Mouse (Mus musculus) forebrain, embryonic 12.5 days (tissue): Measurements from ENCODE around the gene Sap30l. TPM values are rescaled to one million over a fixed set of nuclear protein-coding genes. Genes with fewer than 3 reads are reported as not detected.
"Not testable (repeated sequence)": the region's sequence is repeated elsewhere in the genome, so short reads cannot be mapped to it uniquely, and the experiment has no call there.

Source experiments
- ATAC-seq: fragments of 200-750 bp; cut with Nextera tagmentation; 2 replicates; pipeline ENCODE4 v1.8.0; 2017; ENCODE audit warnings: moderate TSS enrichment; ENCODE audit not compliant: low FRiP score
- H3K27ac ChIP-seq: fragments of 300-500 bp; sonication (generic); 2 replicates; pipeline ENCODE4 v1.5.1; 2016; ENCODE audit warnings: mild to moderate bottlenecking
- H3K27me3 ChIP-seq: fragments of 300-500 bp; sonication (generic); 2 replicates; pipeline ENCODE4 v1.6.1; 2016; ENCODE audit warnings: mild to moderate bottlenecking
- H3K36me3 ChIP-seq: fragments of 300-500 bp; sonication (generic); replicated peaks from 2 replicates; pipeline ENCODE4 v1.6.1; 2016; ENCODE audit warnings: mild to moderate bottlenecking
- H3K4me1 ChIP-seq: fragments of 300-500 bp; sonication (generic); 2 replicates; pipeline ENCODE4 v1.6.1; 2016
- H3K4me2 ChIP-seq: fragments of 300-500 bp; sonication (generic); 2 replicates; pipeline ENCODE4 v1.6.1; 2016; ENCODE audit warnings: mild to moderate bottlenecking, moderate library complexity
- H3K4me3 ChIP-seq: fragments of 300-500 bp; sonication (generic); replicated peaks from 2 replicates; pipeline ENCODE4 v1.5.1; 2016; ENCODE audit warnings: mild to moderate bottlenecking
- H3K9ac ChIP-seq: fragments of 300-500 bp; sonication (generic); 2 replicates; pipeline ENCODE4 v1.6.1; 2016; ENCODE audit warnings: mild to moderate bottlenecking
- H3K9me3 ChIP-seq: fragments of 300-500 bp; sonication (generic); 2 replicates; pipeline ENCODE4 v1.6.1; 2016
- WGBS: fragments of 180-500 bp; shearing (Covaris S2); methylation state at CpG from one replicate; pipeline ENCODE4 v1.1.7; 2016; 5-methylcytosine and 5-hydroxymethylcytosine counted together
- polyA plus RNA-seq: library from polyadenylated mRNA; unstranded; fragments of >200 nt; fragmentation: Nextera tagmentation; extraction: Ambion mirVana; gene quantifications from 2 replicates; pipeline ENCODE4 v1.2.1, GENCODE M21; 2016

Gene Sap30l
- polyA plus RNA-seq, 1 experiment from 2014 or later = 15.0 TPM

DNA sequence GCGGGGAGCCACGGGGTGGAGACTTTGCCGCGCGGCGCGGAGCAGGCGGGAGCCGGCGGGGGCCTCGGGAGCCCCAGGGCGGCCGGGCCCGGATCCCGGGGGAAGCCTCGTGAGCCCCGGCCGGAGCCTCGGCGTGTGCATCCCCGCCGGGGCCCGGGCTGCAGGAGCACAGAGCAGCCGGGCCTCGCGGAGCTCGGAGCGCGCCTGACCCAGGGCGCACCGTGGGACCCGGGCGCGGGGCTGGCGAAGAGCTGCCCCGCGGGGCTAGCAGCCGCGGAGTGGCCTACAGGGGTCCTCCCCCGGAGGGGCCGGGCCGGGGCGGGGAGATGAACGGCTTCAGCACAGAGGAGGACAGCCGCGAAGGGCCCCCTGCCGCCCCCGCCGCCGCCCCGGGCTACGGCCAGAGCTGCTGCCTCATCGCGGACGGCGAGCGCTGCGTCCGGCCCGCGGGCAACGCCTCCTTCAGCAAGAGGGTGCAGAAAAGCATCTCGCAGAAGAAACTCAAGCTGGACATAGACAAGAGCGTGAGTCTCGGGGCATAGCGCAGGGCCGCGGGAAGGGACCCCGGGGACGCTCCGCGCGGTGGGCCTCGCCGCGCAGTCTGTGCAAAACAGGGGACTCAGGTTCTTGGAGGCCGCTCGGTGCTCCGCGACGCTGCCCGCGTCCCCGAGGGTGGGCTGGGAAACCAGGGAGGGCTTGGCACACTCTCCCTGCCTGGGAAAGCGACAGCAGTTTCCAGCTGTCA, 501 bp downstream of the Sap30l start:
- no peaks in the 10 kb centered on the region for H3K27me3 ChIP-seq
- H3K4me3 ChIP-seq = peak overlapping the region; percentile 98
- peak; percentile 69 for ATAC-seq
- peak overlapping the region; percentile 92 for H3K9ac ChIP-seq
- H3K27ac ChIP-seq = peak overlapping the region; percentile 70
- H3K9me3 ChIP-seq = no peaks in the 10 kb centered on the region
- WGBS = under 1% methylated on average over 75 of the region's 85 CpGs
- peak overlapping the region; percentile 96 for H3K4me2 ChIP-seq
- H3K4me1 ChIP-seq = peaks cover 32% of the 10 kb centered on the region
- H3K36me3 ChIP-seq = peaks cover 9% of the 10 kb centered on the region; the same call in 1 of the 2 replicates

DNA sequence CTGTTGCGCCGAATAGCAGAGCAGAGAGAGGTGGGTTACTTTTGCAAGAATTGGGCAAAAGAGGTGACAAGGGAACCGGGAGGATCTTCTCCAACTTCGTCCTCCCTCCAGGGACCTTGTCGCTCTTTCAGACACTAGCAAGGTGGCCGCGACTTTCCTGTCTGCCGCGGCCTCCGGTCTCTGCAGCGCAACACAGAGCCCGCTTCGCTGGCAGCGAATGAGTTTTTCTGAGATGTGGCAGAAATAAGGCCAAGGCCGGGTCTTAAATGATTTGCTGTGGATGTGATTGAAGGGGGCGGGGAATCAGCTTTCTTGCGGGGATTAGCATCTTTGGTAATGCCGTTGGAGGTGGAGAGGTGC, 1.1 kb downstream of the Sap30l start:
- no peak overlapping the region for H3K27ac ChIP-seq
- peaks cover 11% of the 10 kb centered on the region; the same call in 1 of the 2 replicates for H3K36me3 ChIP-seq
- 2% methylated on average over 18 of the region's 18 CpGs for WGBS
- no peak for ATAC-seq
- peak overlapping the region; percentile 92 for H3K9ac ChIP-seq
- H3K4me2 ChIP-seq = peak overlapping the region; percentile 96
- peaks cover 32% of the 10 kb centered on the region for H3K4me1 ChIP-seq
- H3K27me3 ChIP-seq = no peaks in the 10 kb centered on the region
- peak overlapping the region; percentile 98 for H3K4me3 ChIP-seq
- no peaks in the 10 kb centered on the region for H3K9me3 ChIP-seq

DNA sequence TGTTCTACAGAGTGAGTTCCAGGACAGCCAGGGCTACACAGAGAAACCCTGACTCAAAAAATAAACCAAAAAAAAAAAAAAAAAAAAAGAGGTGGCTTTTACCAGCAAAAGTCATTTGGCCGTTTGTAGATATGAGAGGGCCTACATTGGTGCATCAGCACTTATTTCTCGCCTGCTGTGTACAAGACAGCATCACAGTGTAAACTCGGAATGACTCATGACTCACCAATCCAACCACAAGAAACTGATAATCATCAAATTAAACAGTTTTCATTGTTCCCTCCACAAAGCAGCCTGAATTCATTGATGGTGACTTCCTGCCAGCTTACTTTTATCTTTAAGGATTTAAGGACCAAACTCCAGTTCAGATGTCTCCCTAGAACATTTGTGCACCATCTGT, 3.6 kb downstream of the Sap30l start:
- H3K4me2 ChIP-seq = no peak overlapping the region
- no peak for ATAC-seq
- H3K27me3 ChIP-seq = no peaks in the 10 kb centered on the region
- 80% methylated on average over 3 of the region's 3 CpGs for WGBS
- H3K9ac ChIP-seq = no peak overlapping the region
- peaks cover 34% of the 10 kb centered on the region for H3K36me3 ChIP-seq
- H3K9me3 ChIP-seq = no peaks in the 10 kb centered on the region
- no peak overlapping the region for H3K27ac ChIP-seq
- peaks cover 31% of the 10 kb centered on the region for H3K4me1 ChIP-seq
- no peak overlapping the region for H3K4me3 ChIP-seq

DNA sequence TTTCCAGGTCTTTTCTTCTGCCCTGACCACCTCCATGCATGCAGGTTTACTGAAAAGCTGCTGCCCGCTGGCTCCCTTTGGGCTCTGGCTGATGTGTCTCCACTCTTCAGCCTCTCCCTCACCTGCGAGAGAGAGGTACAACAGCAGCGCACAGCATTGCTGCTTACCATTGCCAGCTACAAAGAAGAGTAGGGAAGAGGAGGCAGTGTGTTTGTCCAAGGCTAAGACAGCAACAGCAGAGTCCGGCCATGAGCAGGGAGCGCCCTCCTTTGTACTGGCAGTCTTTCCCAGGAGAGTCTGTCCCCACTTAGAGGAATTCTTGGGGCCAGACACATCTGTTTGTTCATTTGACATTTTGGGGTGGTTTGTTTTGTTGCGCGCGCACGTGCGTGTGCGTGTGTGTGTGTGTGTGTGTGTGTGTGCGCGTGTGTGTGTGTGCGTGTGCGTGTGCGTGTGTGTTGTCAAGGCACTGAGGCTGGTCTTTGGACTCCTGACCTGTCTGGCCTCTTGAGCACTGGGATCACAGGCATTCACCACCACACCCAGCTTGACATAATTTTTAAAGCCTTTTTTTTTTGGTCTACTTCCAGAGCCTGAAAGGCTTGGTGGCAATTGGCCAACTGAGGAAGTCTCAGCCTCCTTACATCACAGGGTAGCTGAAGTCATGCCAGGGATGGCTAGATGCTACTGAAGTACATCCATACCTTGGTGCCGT, 7.7 kb downstream of the Sap30l start:
- no peak overlapping the region for H3K4me2 ChIP-seq

DNA sequence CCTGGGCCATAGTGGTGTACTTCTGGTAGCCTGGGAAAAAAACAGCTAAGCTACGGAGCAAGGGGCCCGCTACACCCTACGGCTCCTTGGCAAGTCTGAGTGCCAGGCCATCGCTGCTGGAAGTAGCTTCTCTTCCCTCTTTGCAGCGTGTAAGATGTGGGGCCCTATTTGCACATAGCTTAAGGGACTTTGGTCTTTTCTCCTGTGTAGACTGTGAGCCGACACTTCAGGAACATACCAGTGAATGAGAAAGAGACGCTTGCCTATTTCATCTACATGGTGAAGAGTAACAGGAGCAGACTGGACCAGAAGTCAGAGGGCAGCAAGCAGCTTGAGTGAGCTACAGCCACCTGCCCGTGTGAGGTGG, 8.3 kb downstream of the Sap30l start:
- H3K9ac ChIP-seq = no peak overlapping the region
- H3K4me2 ChIP-seq = no peak overlapping the region
- peaks cover 52% of the 10 kb centered on the region for H3K36me3 ChIP-seq
- no peaks in the 10 kb centered on the region for H3K9me3 ChIP-seq
- H3K4me3 ChIP-seq = no peak overlapping the region
- 95% methylated on average over 8 of the region's 8 CpGs for WGBS
- H3K27ac ChIP-seq = no peak overlapping the region
- no peaks in the 10 kb centered on the region for H3K27me3 ChIP-seq
- ATAC-seq = no peak
- 0 out of 2 replicates have a peak, but pooled peaks cover 3% of the 10 kb centered on the region for H3K4me1 ChIP-seq

More for the DNA sequence above, 7.7 kb downstream of the Sap30l start:
- Histone ChIP-seq H3K36me3 (peaks cover 52% of the 10 kb centered on the region), H3K27me3 (no peaks in the 10 kb centered on the region), H3K27ac (no peak overlapping the region), H3K4me1 (peaks cover 3% of the 10 kb centered on the region; the same call in 1 of the 2 replicates), H3K4me3 (no peak overlapping the region), H3K9ac (no peak overlapping the region), H3K9me3 (no peaks in the 10 kb centered on the region)
- WGBS = 96% methylated on average over 17 of the region's 17 CpGs
- ATAC-seq = no peak

DNA sequence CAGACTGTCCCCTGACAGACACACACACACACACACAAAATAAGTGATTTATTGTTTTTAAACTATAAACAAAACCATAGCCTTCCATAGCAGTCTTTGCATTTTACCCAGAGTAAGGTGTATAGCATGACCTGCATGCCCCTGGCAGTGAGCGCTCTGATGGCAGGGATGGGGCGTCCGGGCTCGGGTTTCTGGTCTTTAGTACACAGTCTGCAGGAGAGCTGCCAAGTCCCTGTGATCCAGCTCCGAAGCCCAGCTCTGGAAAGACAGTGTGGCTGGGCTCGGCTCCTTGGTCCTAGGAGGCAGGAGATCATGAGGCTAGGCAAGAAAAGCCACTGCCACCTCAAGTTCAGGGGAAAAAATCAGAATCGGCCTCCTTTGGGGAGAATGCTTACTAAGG, 9.6 kb downstream of the Sap30l start:
- Histone ChIP-seq H3K9me3 (no peaks in the 10 kb centered on the region), H3K9ac (no peak overlapping the region), H3K27ac (no peak overlapping the region), H3K4me1 (no peaks in the 10 kb centered on the region), H3K4me2 (no peak overlapping the region), H3K36me3 (peaks cover 51% of the 10 kb centered on the region), H3K4me3 (no peak overlapping the region), H3K27me3 (no peaks in the 10 kb centered on the region)
- WGBS = 90% methylated on average over 7 of the region's 7 CpGs
- ATAC-seq = no peak

DNA sequence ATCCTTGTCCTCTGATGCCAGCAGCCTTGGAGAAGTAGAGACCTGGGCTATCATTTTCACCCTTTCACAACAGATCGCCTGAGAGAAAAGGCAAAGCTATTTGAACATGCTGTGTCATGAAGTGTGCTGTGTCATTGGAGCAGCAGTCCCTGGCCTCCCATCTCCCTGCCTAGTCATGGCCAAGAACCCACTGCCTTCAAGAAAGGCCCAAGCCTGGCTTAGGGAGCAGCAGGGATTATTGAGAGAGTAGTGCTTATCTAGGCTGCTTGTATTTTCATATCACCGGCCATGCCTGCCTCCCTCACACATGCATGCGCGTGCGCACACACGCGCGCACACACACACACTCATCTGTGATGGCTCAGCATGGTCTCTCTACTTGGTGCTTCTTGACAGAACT, 10.8 kb downstream of the Sap30l start:
- H3K27me3 ChIP-seq = no peaks in the 10 kb centered on the region
- no peak for ATAC-seq
- no peaks in the 10 kb centered on the region for H3K9me3 ChIP-seq
- WGBS = 96% methylated on average over 8 of the region's 8 CpGs
- H3K4me1 ChIP-seq = no peaks in the 10 kb centered on the region
- H3K9ac ChIP-seq = no peak overlapping the region
- H3K36me3 ChIP-seq = peaks cover 43% of the 10 kb centered on the region
- no peak overlapping the region for H3K27ac ChIP-seq
- H3K4me2 ChIP-seq = no peak overlapping the region
- no peak overlapping the region for H3K4me3 ChIP-seq

DNA sequence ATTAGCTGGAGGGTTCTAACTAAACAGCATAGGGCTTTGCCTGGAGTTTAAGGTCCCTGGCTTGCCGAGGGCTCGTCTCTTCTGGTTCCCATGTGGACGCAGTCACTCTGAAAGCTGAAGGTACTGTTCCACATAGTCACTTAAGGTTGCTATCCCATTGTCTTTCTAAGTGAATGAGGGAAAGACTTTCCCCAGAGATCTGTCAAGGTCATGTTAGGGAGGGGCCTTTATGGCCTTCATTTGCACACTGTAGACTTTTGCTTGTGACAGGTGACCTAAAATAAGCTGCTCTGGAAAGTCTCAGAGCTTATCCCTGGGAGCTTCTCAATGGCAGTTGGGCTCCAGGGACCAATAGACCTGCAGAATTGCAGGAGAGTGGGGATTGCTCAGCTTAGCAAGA, 12.2 kb downstream of the Sap30l start:
- WGBS = 91% methylated on average over 3 of the region's 3 CpGs
- no peak for ATAC-seq
- H3K9me3 ChIP-seq = no peaks in the 10 kb centered on the region
- H3K4me2 ChIP-seq = no peak overlapping the region
- H3K27ac ChIP-seq = no peak overlapping the region
- no peak overlapping the region for H3K9ac ChIP-seq
- H3K4me1 ChIP-seq = no peaks in the 10 kb centered on the region
- no peaks in the 10 kb centered on the region for H3K27me3 ChIP-seq
- no peak overlapping the region for H3K4me3 ChIP-seq
- H3K36me3 ChIP-seq = peaks cover 30% of the 10 kb centered on the region

DNA sequence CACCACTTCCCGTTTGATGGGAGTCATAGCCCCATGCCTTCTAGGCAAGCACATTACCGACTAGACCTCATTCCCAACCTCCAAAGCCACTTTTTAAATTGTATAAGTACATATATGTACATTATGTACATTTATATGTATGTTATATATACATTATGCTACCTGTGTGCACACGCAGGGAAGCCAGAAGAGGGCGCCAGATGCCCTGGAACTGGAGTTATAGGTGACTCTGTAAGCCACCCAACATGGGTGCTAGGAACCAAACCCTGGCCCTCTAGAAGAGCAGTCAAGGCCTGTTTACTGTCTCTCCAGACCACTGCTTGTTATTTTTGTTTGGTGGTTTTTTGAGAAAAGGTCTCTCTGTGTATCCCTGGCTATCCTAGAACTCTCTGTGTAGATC, 16.8 kb downstream of the Sap30l start:
- Histone ChIP-seq H3K4me2 (no peak overlapping the region), H3K9ac (no peak overlapping the region), H3K36me3 (no peaks in the 10 kb centered on the region), H3K27me3 (no peaks in the 10 kb centered on the region), H3K9me3 (no peaks in the 10 kb centered on the region), H3K4me3 (no peak overlapping the region), H3K4me1 (no peaks in the 10 kb centered on the region), H3K27ac (no peak overlapping the region)
- WGBS = 92% methylated on average over 4 of the region's 4 CpGs
- ATAC-seq = no peak

DNA sequence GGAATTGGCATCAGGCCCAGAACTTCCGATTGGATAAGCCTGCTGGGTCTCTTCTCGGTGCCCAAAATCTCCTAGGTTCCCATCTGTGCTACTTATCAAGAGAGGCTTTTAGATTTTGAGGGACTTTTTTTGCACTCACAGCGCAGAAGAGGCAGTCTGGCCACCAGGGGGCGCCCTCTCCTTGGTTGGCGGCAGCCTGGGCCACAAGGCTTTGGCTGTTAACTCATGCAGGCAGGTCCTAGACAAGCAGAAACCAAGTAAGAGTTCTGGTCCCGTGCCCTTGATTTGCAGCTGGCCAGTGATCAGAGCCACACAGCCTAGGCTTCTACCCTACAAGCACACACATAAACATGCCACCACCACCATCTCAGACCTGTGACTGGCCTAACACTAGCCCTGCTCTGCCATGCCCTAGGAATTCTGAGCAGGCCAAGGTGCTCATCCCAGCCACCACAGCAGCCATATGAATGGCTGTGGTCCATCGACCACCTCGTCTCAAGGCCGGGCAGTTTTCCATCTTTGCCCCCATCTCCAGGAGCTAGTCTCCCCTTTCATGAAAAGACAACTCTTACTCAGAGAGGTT, 18.7 kb downstream of the Sap30l start:
- H3K4me2 ChIP-seq = no peak overlapping the region
- no peak for ATAC-seq
- H3K4me3 ChIP-seq = no peak overlapping the region
- H3K4me1 ChIP-seq = no peaks in the 10 kb centered on the region
- 33% methylated on average over 9 of the region's 9 CpGs for WGBS
- peaks cover 15% of the 10 kb centered on the region for H3K27me3 ChIP-seq
- H3K27ac ChIP-seq = no peak overlapping the region
- H3K9me3 ChIP-seq = no peaks in the 10 kb centered on the region
- no peaks in the 10 kb centered on the region for H3K36me3 ChIP-seq
- no peak overlapping the region for H3K9ac ChIP-seq

DNA sequence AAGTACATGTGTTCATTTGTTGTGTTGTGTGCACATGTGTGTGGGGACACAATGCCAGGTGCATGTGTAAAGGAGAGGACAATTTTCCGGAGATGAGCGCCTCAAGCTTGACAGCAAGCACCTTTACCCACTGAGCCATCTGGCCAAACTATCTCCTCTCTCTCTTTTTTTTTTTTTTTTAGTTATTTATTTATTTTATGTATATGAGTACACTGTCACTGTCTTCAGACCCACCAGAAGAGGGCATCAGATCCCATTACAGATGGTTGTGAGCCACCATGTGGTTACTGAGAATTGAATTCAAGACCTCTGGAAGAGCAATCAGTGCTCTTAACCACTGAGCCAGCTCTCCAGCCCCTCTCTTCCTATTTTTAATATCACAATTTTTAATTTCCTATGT, 21.7 kb downstream of the Sap30l start:
- WGBS = 90% methylated on average over 2 of the region's 2 CpGs
- not testable (repeated sequence) for H3K9ac ChIP-seq, H3K9me3 ChIP-seq, H3K4me3 ChIP-seq, H3K4me2 ChIP-seq, H3K27ac ChIP-seq, H3K36me3 ChIP-seq, ATAC-seq
- H3K27me3 ChIP-seq = peaks cover 41% of the 10 kb centered on the region
- peaks cover 11% of the 10 kb centered on the region for H3K4me1 ChIP-seq

DNA sequence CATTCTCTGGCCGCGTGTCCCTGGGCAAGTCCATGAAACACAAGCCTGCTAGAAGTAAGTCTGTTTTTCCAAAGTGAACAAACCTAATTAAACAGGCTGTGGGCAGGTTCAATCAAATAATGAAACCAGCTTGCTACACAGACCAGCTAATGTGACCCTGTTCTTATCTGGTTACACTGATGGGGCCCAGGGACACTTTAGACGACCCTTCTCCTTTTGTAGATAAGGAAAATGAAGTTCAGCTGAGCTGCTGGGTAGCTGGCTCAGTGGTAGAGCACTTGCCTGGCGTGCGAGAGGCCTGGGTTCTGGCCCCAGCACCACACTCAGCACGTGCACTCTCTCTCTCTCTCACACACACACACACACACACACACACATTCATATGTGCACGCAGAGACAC, 22.3 kb downstream of the Sap30l start:
- Histone ChIP-seq H3K4me1 (peaks cover 15% of the 10 kb centered on the region), H3K36me3 (no peaks in the 10 kb centered on the region), H3K4me2 (no peak overlapping the region), H3K27ac (no peak overlapping the region), H3K27me3 (peaks cover 47% of the 10 kb centered on the region), H3K9me3 (no peaks in the 10 kb centered on the region), H3K9ac (no peak overlapping the region), H3K4me3 (no peak overlapping the region)
- WGBS = 73% methylated on average over 7 of the region's 7 CpGs
- no peak for ATAC-seq
